Mouse (Mus musculus) kidney, embryonic 15.5 days (tissue): ENCODE measurements around the gene Ikbke. TPM values are rescaled to one million over a fixed set of nuclear protein-coding genes. Genes with fewer than 3 reads are reported as not detected.
"Not testable (repeated sequence)": the region's sequence is repeated elsewhere in the genome, so short reads cannot be mapped to it uniquely, and the experiment has no call there.

Experiments
- ATAC-seq: fragments of 200-750 bp; cut with Nextera tagmentation; replicated peaks from 2 replicates; pipeline ENCODE4 v1.8.0; 2017; ENCODE audit warnings: moderate TSS enrichment; ENCODE audit not compliant: low FRiP score
- H3K27ac ChIP-seq: fragments of 300-500 bp; sonication (generic); 2 replicates; pipeline ENCODE4 v1.5.1; 2015; ENCODE audit warnings: mild to moderate bottlenecking, inconsistent platforms
- H3K27me3 ChIP-seq: fragments of 300-500 bp; sonication (generic); 2 replicates; pipeline ENCODE4 v1.6.1; 2015; ENCODE audit warnings: inconsistent platforms
- H3K36me3 ChIP-seq: fragments of 300-500 bp; sonication (generic); 2 replicates; pipeline ENCODE4 v1.6.1; 2015; ENCODE audit warnings: inconsistent platforms
- H3K4me1 ChIP-seq: fragments of 300-500 bp; sonication (generic); 2 replicates; pipeline ENCODE4 v1.6.1; 2015; ENCODE audit warnings: inconsistent platforms
- H3K4me2 ChIP-seq: fragments of 300-500 bp; sonication (generic); 2 replicates; pipeline ENCODE4 v1.6.1; 2015; ENCODE audit warnings: moderate library complexity, mild to moderate bottlenecking, inconsistent platforms
- H3K4me3 ChIP-seq: fragments of 300-500 bp; sonication (generic); replicated peaks from 2 replicates; pipeline ENCODE4 v1.5.1; 2015; ENCODE audit warnings: mild to moderate bottlenecking, inconsistent platforms
- H3K9ac ChIP-seq: fragments of 300-500 bp; sonication (generic); 2 replicates; pipeline ENCODE4 v1.6.1; 2015; ENCODE audit warnings: mild to moderate bottlenecking, inconsistent platforms
- H3K9me3 ChIP-seq: fragments of 300-500 bp; sonication (generic); replicated peaks from 2 replicates; pipeline ENCODE4 v1.6.1; 2016; ENCODE audit warnings: inconsistent platforms
- WGBS: fragments of 180-500 bp; shearing (Covaris S2); methylation state at CpG from one replicate; pipeline ENCODE4 v1.1.7; 2015; ENCODE audit warnings: mixed read lengths; 5-methylcytosine and 5-hydroxymethylcytosine counted together
- polyA plus RNA-seq: library from polyadenylated mRNA; unstranded; fragments of >200 nt; fragmentation: Nextera tagmentation; extraction: Ambion mirVana; gene quantifications from 2 replicates; pipeline ENCODE4 v1.2.1, GENCODE M21; 2015

Ikbke gene
- polyA plus RNA-seq, 1 experiment from 2014 or later: 4.0 TPM

DNA sequence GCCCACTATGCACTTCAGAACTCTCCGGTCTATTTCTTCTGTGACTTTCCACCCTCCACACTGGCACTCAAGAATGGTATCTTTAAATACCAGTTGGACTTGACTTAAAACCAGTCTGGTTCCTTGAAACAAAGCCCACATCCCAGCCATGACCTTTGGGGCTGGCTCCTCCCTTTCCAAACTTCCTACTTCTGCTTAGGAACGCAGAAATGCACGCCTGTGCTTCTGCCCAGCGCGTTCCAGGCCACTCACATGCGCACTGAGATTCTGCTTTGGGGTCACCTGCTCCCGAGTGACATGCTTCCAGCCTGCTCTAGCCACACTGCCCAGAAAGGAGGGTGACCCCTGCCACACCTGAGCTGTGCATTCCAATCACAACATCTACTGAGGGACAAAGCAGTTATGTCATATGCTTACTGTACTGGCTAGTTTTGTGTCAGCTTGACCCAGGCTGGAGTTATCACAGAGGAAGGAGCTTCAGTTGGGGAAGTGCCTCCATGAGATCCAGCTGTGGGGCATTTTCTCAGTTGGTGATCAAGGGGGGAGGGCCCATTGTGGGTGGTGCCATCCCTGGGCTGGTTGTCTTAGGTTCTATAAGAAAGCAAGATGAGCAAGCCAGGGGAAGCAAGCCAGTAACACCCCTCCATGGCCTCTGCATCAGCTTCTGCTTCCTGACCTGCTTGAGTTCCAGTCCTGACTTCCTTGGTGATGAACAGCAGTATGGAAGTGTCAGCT, 26.7 kb downstream of the Ikbke start:
- H3K9ac ChIP-seq, H3K27ac ChIP-seq, ATAC-seq, H3K27me3 ChIP-seq, H3K36me3 ChIP-seq, H3K4me1 ChIP-seq, H3K4me3 ChIP-seq, H3K9me3 ChIP-seq, H3K4me2 ChIP-seq: not testable (repeated sequence)
- WGBS: 80% methylated on average over 7 of the region's 7 CpGs

DNA sequence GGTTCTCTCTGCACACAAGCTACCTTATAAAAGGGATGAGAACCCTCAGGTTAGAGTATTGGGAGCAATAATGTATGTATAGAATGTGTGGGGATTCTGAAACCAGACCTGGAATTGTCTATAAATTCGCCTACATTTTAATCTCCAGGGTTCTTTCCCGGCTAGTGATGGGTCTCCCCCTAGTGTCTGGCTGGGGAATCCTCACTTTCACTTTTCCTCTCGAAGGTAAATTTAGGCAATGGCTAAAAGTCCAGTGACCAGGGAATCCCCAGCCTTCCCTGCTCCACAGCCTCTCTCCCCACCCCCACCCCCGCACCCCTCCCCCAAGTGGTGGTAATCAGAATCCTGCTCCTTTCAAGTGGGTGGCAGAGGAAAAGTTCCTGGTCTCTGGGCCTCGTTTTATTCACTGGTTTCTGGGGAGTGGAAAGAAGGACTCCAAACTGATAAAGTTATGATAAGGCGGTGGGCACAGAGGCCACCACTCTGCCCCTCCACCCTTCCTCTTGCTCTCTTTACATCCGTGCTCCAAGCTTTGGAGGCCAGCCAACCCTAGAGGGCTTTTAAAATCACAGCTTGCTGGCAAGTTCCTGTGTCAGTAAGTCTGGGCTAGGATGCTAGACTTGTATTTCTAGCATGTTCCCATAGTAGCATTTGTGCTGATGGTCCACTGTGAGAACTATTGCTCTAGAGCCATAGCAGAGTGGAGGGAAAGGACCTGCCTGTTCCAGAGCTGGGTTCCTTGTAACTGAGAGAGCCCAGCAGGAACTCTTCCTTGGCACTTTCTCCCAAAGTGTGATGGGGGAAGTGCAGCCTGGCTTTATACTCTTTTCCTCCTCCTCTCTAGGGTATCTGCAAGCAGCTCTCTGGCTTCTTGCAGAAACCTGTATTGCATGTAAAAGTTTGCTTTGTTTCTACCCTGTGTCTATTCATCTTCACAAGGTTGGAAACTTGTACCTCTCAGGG, 32.7 kb downstream of the Ikbke start:
- Histone ChIP-seq H3K27me3 (peaks cover 46% of the 10 kb centered on the region), H3K4me3 (no peak overlapping the region), H3K36me3 (no peaks in the 10 kb centered on the region), H3K4me1 (peaks cover 41% of the 10 kb centered on the region), H3K9me3 (no peaks in the 10 kb centered on the region), H3K4me2 (peak overlapping the region; percentile 98), H3K27ac (no peak overlapping the region), H3K9ac (no peak overlapping the region)
- WGBS: 10% methylated on average over 7 of the region's 7 CpGs
- ATAC-seq: no peak

- Histone ChIP-seq H3K9me3 (no peaks in the 10 kb centered on the region), H3K27me3 (peaks cover 49% of the 10 kb centered on the region), H3K4me1 (peaks cover 43% of the 10 kb centered on the region), H3K27ac (no peak overlapping the region), H3K36me3 (no peaks in the 10 kb centered on the region), H3K4me2 (peak overlapping the region; percentile 98), H3K4me3 (peak overlapping the region; percentile 66), H3K9ac (no peak overlapping the region)
- ATAC-seq: peak; percentile 57
- 9% methylated on average over 9 of the region's 9 CpGs for WGBS
These were observed 33.5 kb downstream of the Ikbke start for GRCm38 (mm10) chr1:131245926-131246325.

GRCm38 (mm10) chr1:131245089-131245856, 34.1 kb downstream of the Ikbke start, which contains the start of gene Rassf5:
Gene Rassf5, minus strand, starts transcription at chr1:131245258.
- WGBS: under 1% methylated on average over 60 of the region's 60 CpGs
- H3K36me3 ChIP-seq: no peaks in the 10 kb centered on the region
- peak within 1 kb of the TSS; percentile 66 for H3K4me3 ChIP-seq
- H3K9me3 ChIP-seq: no peaks in the 10 kb centered on the region
- H3K4me2 ChIP-seq: peak within 1 kb of the TSS; percentile 98
- no peak within 1 kb of the TSS for H3K27ac ChIP-seq
- H3K4me1 ChIP-seq: peaks cover 43% of the 10 kb centered on the region
- peak within 1 kb of the TSS; percentile 74 for H3K9ac ChIP-seq
- H3K27me3 ChIP-seq: peaks cover 55% of the 10 kb centered on the region
- ATAC-seq: peak; percentile 63

- Histone ChIP-seq H3K4me1 (peaks cover 50% of the 10 kb centered on the region), H3K9ac (peak overlapping the region; percentile 74), H3K4me3 (peak overlapping the region; percentile 66), H3K27ac (no peak overlapping the region), H3K36me3 (no peaks in the 10 kb centered on the region), H3K4me2 (peak overlapping the region; percentile 98), H3K9me3 (no peaks in the 10 kb centered on the region), H3K27me3 (peaks cover 61% of the 10 kb centered on the region)
- under 1% methylated on average over 57 of the region's 57 CpGs for WGBS
- ATAC-seq: no peak
These were observed 34.8 kb downstream of the Ikbke start for GRCm38 (mm10) chr1:131244536-131245088.

- no peak overlapping the region for H3K4me3 ChIP-seq
- WGBS: 53% methylated on average over 6 of the region's 6 CpGs
- no peak overlapping the region for H3K27ac ChIP-seq
- H3K27me3 ChIP-seq: peaks cover 59% of the 10 kb centered on the region
- H3K4me1 ChIP-seq: peaks cover 61% of the 10 kb centered on the region
- no peaks in the 10 kb centered on the region for H3K9me3 ChIP-seq
- H3K36me3 ChIP-seq: no peaks in the 10 kb centered on the region
- ATAC-seq: no peak
- H3K9ac ChIP-seq: no peak overlapping the region
- H3K4me2 ChIP-seq: no peak overlapping the region
These were observed 36.5 kb downstream of the Ikbke start for GRCm38 (mm10) chr1:131242956-131243355.

DNA sequence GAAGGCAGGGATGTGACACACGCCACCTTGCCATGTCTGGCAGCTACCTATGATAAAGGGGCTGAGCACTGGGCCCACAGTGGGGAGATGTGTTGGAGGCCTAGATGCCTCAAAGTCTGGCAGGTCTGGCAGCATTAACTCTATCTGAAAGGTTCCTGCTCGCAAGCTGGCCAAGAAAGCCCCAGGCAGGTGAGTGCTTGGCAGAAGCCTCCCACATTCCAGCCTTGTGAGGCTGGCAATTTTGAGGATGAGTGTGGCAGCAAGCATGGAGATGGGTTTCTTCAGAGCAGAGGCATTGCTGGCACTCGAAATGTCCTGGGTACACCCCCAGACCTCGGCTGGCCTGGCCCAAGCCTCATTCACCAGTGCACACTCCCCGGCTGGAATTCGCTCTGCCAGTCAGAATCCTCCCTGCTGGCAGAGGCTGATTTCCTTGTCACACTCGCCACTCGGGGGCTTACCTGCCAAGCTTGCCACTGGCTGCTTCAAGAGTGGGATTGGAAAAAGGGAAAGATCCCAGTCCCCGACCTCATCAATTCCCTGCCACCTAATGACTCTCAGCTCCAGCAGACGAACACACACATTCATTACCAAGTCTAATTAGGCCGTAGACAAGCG, 39.7 kb downstream of the Ikbke start:
- H3K4me1 ChIP-seq: peaks cover 43% of the 10 kb centered on the region
- WGBS: 68% methylated on average over 12 of the region's 12 CpGs
- H3K9ac ChIP-seq: no peak overlapping the region
- H3K4me2 ChIP-seq: no peak overlapping the region
- no peaks in the 10 kb centered on the region for H3K9me3 ChIP-seq
- no peak overlapping the region for H3K4me3 ChIP-seq
- ATAC-seq: no peak
- H3K27me3 ChIP-seq: peaks cover 43% of the 10 kb centered on the region
- no peak overlapping the region for H3K27ac ChIP-seq
- H3K36me3 ChIP-seq: no peaks in the 10 kb centered on the region

DNA sequence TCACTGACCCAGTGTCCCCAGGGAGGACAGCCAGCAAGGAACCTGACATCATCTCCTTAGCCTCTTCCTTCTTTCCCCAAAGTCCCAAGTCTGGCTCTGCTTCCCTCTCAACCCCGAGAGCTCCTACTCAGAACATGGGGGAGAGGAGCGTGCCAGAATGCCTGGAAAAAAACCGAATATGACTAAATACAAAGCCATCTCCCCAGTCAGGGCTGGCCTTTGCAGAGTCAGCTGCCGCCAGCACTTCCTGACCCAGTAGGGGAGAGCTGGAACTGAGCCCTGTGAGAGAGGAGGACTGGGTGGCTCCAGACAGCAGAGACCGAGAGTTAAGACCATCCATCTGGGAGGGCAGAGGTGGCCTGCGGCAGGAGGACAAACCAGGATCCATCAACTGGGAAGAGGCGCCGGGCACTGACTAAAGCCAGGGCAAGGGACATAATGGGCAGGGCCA, 40.5 kb downstream of the Ikbke start:
- Histone ChIP-seq H3K9ac (no peak overlapping the region), H3K36me3 (no peaks in the 10 kb centered on the region), H3K4me2 (no peak overlapping the region), H3K4me1 (peaks cover 39% of the 10 kb centered on the region), H3K4me3 (no peak overlapping the region), H3K27ac (no peak overlapping the region), H3K9me3 (no peaks in the 10 kb centered on the region), H3K27me3 (peaks cover 35% of the 10 kb centered on the region)
- no peak for ATAC-seq
- 58% methylated on average over 8 of the region's 8 CpGs for WGBS

GRCm38 (mm10) chr1:131236077-131236476, 43.3 kb downstream of the Ikbke start:
- H3K4me3 ChIP-seq: no peak overlapping the region
- no peak overlapping the region for H3K4me2 ChIP-seq
- WGBS: 53% methylated on average over 7 of the region's 7 CpGs
- H3K27ac ChIP-seq: no peak overlapping the region
- H3K36me3 ChIP-seq: no peaks in the 10 kb centered on the region
- ATAC-seq: no peak
- H3K9ac ChIP-seq: no peak overlapping the region
- H3K4me1 ChIP-seq: peaks cover 22% of the 10 kb centered on the region
- H3K9me3 ChIP-seq: no peaks in the 10 kb centered on the region
- peaks cover 18% of the 10 kb centered on the region for H3K27me3 ChIP-seq

GRCm38 (mm10) chr1:131233527-131233926, 45.9 kb downstream of the Ikbke start:
- WGBS: 69% methylated on average over 12 of the region's 12 CpGs
- Histone ChIP-seq H3K4me1 (peaks cover 4% of the 10 kb centered on the region; the same call in 1 of the 2 replicates), H3K9ac (no peak overlapping the region), H3K4me3 (no peak overlapping the region), H3K27me3 (0 out of 2 replicates have a peak, but pooled peaks cover 4% of the 10 kb centered on the region), H3K9me3 (no peaks in the 10 kb centered on the region), H3K27ac (no peak overlapping the region), H3K36me3 (no peaks in the 10 kb centered on the region), H3K4me2 (no peak overlapping the region)
- ATAC-seq: no peak

DNA sequence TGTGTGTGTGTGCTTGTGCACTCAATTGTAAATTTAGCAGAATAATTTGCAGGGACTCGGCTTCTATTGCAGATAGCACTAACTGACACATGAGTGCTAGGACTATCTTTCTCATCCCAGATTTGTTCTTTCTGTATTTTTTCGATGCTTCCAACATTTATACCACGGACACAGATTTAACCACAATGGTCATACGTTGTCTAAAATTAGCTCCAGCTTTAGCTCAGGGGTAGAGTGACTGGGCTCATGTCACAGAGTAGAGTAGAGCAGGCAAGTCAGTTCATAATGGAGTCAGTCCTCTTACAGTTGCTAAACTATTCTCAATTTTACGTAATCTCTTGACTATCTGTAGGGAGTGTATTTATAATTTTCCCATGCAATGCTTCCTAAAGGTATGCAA, 50.7 kb downstream of the Ikbke start:
- 86% methylated on average over 5 of the region's 5 CpGs for WGBS
- Histone ChIP-seq H3K9me3 (no peaks in the 10 kb centered on the region), H3K4me3 (no peak overlapping the region), H3K27ac (no peak overlapping the region), H3K9ac (no peak overlapping the region), H3K4me2 (no peak overlapping the region), H3K27me3 (no peaks in the 10 kb centered on the region), H3K4me1 (peaks cover 7% of the 10 kb centered on the region), H3K36me3 (no peaks in the 10 kb centered on the region)
- ATAC-seq: no peak
